Mouse (Mus musculus): ENCODE results near the gene Coro1c. TPM values are rescaled to one million over a fixed set of nuclear protein-coding genes. Genes with fewer than 3 reads are reported as not detected.

Gene Coro1c
- total RNA-seq, 2 experiments from 2014 or later = 7.8 to 11.8 TPM

- no peak for DNase-seq
- TF ChIP-seq CTCF (IDR thresholded peaks at IDR 0.05) = no peak
- Histone ChIP-seq H3K4me3 (no peak overlapping the region), H3K27ac (no peak overlapping the region)
- intact Hi-C loops (cut with DNase I) = no loop called here
Observed at GRCm38 (mm10) chr5:113842906-113843305, 65.7 kb downstream of the Coro1c start.

GRCm38 (mm10) chr5:113842244-113842643 lies 66.3 kb downstream of the Coro1c start:
- Histone ChIP-seq H3K27ac (no peak overlapping the region), H3K4me3 (no peak overlapping the region)
- intact Hi-C loops (cut with DNase I) = no loop called here
- no peak for DNase-seq
- TF ChIP-seq CTCF (IDR thresholded peaks at IDR 0.05) = no peak

GRCm38 (mm10) chr5:113841243-113842225 lies 67.0 kb downstream of the Coro1c start:
- no peak for DNase-seq
- no peak for TF ChIP-seq CTCF (IDR thresholded peaks at IDR 0.05)
- intact Hi-C loops (cut with DNase I) = no loop called here
- Histone ChIP-seq H3K27ac (no peak overlapping the region), H3K4me3 (no peak overlapping the region)

GRCm38 (mm10) chr5:113840443-113840842 lies 68.1 kb downstream of the Coro1c start:
- intact Hi-C loops (cut with DNase I) = no loop called here
- H3K27ac ChIP-seq = no peak overlapping the region
- TF ChIP-seq CTCF (IDR thresholded peaks at IDR 0.05) = no peak
- DNase-seq = no peak
- no peak overlapping the region for H3K4me3 ChIP-seq

DNA sequence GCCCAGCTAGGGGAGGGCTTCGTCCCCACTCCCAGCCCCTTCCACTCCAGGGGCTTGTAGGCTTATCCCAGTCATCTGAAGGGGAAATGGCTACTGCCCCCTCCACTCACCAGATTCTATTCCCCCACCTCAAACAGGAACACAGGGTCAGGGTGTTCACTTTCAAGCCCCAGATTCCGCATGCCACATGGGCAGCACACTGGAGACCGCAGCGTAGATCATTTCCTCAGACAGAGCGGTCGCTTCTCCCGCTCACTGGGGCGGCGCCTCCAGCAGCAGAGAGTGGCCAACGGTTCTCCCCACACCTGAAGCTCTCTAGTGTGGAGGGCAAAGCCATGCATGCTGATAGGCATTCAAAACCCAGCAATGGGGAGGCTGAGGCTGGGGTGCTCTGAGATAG lies 71.6 kb downstream of the Coro1c start:
- TF ChIP-seq CTCF (IDR thresholded peaks at IDR 0.05) = no peak
- intact Hi-C loops (cut with DNase I) = no loop called here
- no peak for DNase-seq
- Histone ChIP-seq H3K4me3 (no peak overlapping the region), H3K27ac (no peak overlapping the region)

- no peak for TF ChIP-seq CTCF (IDR thresholded peaks at IDR 0.05)
- Histone ChIP-seq H3K27ac (no peak overlapping the region), H3K4me3 (no peak overlapping the region)
- DNase-seq = no peak
- intact Hi-C loops (cut with DNase I) = no loop called here
Observed at GRCm38 (mm10) chr5:113833316-113833947, 75.1 kb downstream of the Coro1c start.

- intact Hi-C loops (cut with DNase I) = no loop called here
- Histone ChIP-seq H3K27ac (no peak within 1 kb of the TSS), H3K4me3 (no peak within 1 kb of the TSS)
- TF ChIP-seq CTCF (IDR thresholded peaks at IDR 0.05) = no peak
- DNase-seq = no peak
Observed at GRCm38 (mm10) chr5:113832490-113832901, 76.1 kb downstream of the Coro1c start, which contains the start of gene Selplg. Gene Selplg, minus strand, starts transcription at chr5:113832644.

DNA sequence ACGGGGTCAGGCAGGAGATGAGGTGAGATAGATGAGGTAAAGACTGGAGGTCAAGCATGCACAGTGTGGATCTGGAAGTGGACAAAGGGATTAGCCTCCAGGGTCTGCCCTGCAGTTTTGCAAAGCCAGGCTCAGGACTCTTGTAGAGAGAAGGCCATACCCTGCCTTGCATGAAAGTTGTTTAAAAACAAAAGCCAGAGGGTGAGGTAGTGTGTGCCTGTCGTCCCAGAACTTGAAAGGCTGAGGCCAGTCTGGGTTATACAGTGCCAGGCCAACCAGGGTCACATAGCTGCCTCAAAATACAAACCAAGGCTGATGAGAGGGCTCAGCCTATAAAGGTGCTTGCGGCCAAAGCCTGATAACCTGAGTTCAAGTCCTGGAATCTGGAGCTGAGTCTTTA lies 76.8 kb downstream of the Coro1c start:
- TF ChIP-seq CTCF (IDR thresholded peaks at IDR 0.05) = no peak
- no peak for DNase-seq
- Histone ChIP-seq H3K27ac (no peak overlapping the region), H3K4me3 (no peak overlapping the region)
- intact Hi-C loops (cut with DNase I) = no loop called here

- no peak for DNase-seq
- H3K4me3 ChIP-seq = no peak overlapping the region
- TF ChIP-seq CTCF (IDR thresholded peaks at IDR 0.05) = no peak
- H3K27ac ChIP-seq = no peak overlapping the region
- intact Hi-C loops (cut with DNase I) = no loop called here
Observed at GRCm38 (mm10) chr5:113830796-113831195, 77.8 kb downstream of the Coro1c start.

DNA sequence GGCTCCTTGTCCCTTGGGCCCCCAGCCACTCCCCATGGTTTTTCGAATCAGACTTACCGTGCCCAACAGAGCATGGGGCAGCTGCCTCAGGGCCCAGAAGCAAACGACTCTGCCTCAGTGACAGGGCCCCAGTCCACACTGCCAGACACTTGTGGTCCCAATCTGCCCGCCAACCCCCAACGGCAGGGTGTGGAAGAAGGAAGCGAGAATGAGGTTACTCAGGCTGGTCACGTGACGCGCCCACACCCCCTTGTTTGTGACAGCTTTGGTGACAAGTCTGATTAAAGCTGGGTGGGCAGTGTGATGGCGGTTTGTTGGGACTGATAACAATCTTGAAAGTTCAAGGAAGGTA lies 78.3 kb downstream of the Coro1c start:
- intact Hi-C loops (cut with DNase I) = no loop called here
- H3K4me3 ChIP-seq = peak overlapping the region; percentile 50
- H3K27ac ChIP-seq = peak overlapping the region; percentile 48; the same call in 1 of the 2 replicates
- TF ChIP-seq CTCF (IDR thresholded peaks at IDR 0.05) = no peak
- peak; percentile 58 for DNase-seq

DNA sequence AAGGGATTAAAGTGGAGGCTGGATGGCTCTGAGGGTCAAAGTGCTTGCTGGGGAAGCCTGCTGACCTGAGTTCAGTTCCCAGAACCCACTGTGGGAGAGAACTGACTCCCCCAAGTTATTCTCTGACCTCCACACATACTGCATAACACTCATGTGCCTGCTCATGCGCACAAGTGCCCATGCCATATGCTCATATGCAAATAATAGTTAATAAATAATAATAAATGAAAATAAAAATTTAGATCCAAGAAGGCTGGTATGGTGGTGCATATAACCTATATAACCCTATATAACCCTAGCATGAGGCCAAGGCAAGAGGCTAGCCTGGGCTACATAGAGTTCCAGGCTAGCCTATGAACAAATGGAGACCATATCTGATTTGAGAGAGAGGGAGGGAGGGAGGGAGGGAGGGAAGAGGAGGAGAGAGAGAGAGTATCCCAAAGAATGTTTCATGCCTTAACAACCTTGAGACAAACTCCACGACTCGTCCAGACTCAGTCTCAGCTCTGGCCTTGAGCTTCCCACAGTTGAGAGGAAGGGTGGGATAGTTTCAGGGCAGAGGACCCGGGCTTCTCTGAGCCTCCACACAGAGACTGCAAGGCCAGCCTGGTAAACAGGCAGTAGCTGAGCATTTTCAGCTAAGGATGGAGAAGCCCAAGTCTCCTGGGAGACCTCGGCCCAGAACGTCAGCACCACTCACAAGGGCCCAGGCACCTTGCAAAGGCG lies 78.8 kb downstream of the Coro1c start:
- no peak for TF ChIP-seq CTCF (IDR thresholded peaks at IDR 0.05)
- Histone ChIP-seq H3K27ac (peak overlapping the region; percentile 48; the same call in 1 of the 2 replicates), H3K4me3 (peak overlapping the region; percentile 50)
- no peak for DNase-seq
- intact Hi-C loops (cut with DNase I) = no loop called here

- no peak for DNase-seq
- no peak for TF ChIP-seq CTCF (IDR thresholded peaks at IDR 0.05)
- H3K27ac ChIP-seq = no peak overlapping the region
- intact Hi-C loops (cut with DNase I) = no loop called here
- H3K4me3 ChIP-seq = no peak overlapping the region
Observed at GRCm38 (mm10) chr5:113828481-113828880, 80.1 kb downstream of the Coro1c start.

- H3K4me3 ChIP-seq = no peak overlapping the region
- intact Hi-C loops (cut with DNase I) = no loop called here
- no peak for TF ChIP-seq CTCF (IDR thresholded peaks at IDR 0.05)
- DNase-seq = no peak
- H3K27ac ChIP-seq = no peak overlapping the region
Observed at GRCm38 (mm10) chr5:113827991-113828411, 80.6 kb downstream of the Coro1c start.

Data from gastrocnemius, adult 2 months (tissue).